Mouse (Mus musculus) limb, embryonic 14.5 days (tissue): Measurements from ENCODE around the gene Gabbr2. TPM values are rescaled to one million over a fixed set of nuclear protein-coding genes. Genes with fewer than 3 reads are reported as not detected.

ENCODE experiments used
- ATAC-seq: fragments of 200-750 bp; cut with Nextera tagmentation; 2 replicates; pipeline ENCODE4 v1.8.0; 2017; ENCODE audit warnings: low read depth, moderate number of reproducible peaks, moderate TSS enrichment; ENCODE audit not compliant: low FRiP score
- DNase-seq: peaks from one replicate; pipeline ENCODE4 v3.0.0-alpha.2; 2015; ENCODE audit warnings: low spot score
- H3K27ac ChIP-seq: fragments of 300-500 bp; sonication (generic); replicated peaks from 2 replicates; pipeline ENCODE4 v1.5.1; 2014; ENCODE audit warnings: low read depth, mild to moderate bottlenecking, low read length, moderate library complexity, mixed read lengths
- H3K27me3 ChIP-seq: fragments of 300-500 bp; sonication (generic); 2 replicates; pipeline ENCODE4 v1.6.1; 2014; ENCODE audit warnings: low read length, mixed read lengths; ENCODE audit not compliant: control insufficient read depth, insufficient read depth
- H3K36me3 ChIP-seq: fragments of 300-500 bp; sonication (generic); 2 replicates; pipeline ENCODE4 v1.6.1; 2014; ENCODE audit warnings: mild to moderate bottlenecking, low read length, moderate library complexity, mixed read lengths; ENCODE audit not compliant: control insufficient read depth, insufficient read depth
- H3K4me1 ChIP-seq: fragments of 300-500 bp; sonication (generic); 2 replicates; pipeline ENCODE4 v1.6.1; 2014; ENCODE audit warnings: antibody characterized with exemption, low read length, mixed read lengths; ENCODE audit not compliant: control insufficient read depth, insufficient read depth
- H3K4me2 ChIP-seq: fragments of 300-500 bp; sonication (generic); replicated peaks from 2 replicates; pipeline ENCODE4 v1.6.1; 2014; ENCODE audit warnings: low read depth, mild to moderate bottlenecking, low read length, moderate library complexity; ENCODE audit not compliant: severe bottlenecking
- H3K4me3 ChIP-seq: fragments of 300-500 bp; sonication (generic); replicated peaks from 2 replicates; pipeline ENCODE4 v1.5.1; 2014; ENCODE audit warnings: low read length
- H3K9ac ChIP-seq: fragments of 300-500 bp; sonication (generic); 2 replicates; pipeline ENCODE4 v1.6.1; 2014; ENCODE audit warnings: mild to moderate bottlenecking, low read depth, low read length, moderate library complexity; ENCODE audit not compliant: severe bottlenecking
- H3K9me3 ChIP-seq: fragments of 300-500 bp; sonication (generic); 2 replicates; pipeline ENCODE4 v1.6.1; 2016; ENCODE audit warnings: low read length; ENCODE audit not compliant: control insufficient read depth
- POLR2A ChIP-seq: fragments of 200-500 bp; IDR thresholded peaks from 2 replicates; pipeline ENCODE4 v1.8.0; 2012; ENCODE audit warnings: inconsistent platforms, mild to moderate bottlenecking, moderate library complexity, borderline replicate concordance; ENCODE audit not compliant: insufficient read depth, insufficient read length; ENCODE audit errors: extremely low read depth
- WGBS: fragments of 180-500 bp; shearing (Covaris S2); extraction: QIAGEN DNeasy Blood & Tissue Kit; methylation state at CpG from one replicate; pipeline ENCODE4 v1.1.7; 2014; 5-methylcytosine and 5-hydroxymethylcytosine counted together
- polyA plus RNA-seq, 2 experiments: library from polyadenylated mRNA; depleted of rRNA in 1 of 2; stranded (reverse) in 1 of 2; unstranded in 1 of 2; fragments of >200 nt; fragmentation: Nextera tagmentation in 1 of 2; extraction: Ambion mirVana in 1 of 2; gene quantifications; 2 replicates each; pipeline versions ENCODE4 v1.2.1 to v1.2.3; 2012 to 2014

The Gabbr2 gene
- polyA plus RNA-seq, 2 experiments, result 0.15 to 0.30 TPM

- no peaks in the 10 kb centered on the region for H3K9me3 ChIP-seq
- no peaks in the 10 kb centered on the region for H3K36me3 ChIP-seq
- DNase-seq (no peak), ATAC-seq (no peak)
- no peak overlapping the region for H3K4me2 ChIP-seq
- WGBS, result 72% methylated on average over 7 of the region's 7 CpGs
- no peak overlapping the region for H3K4me3 ChIP-seq
- TF ChIP-seq POLR2A, result no peak
- H3K27ac ChIP-seq, result no peak overlapping the region
- H3K4me1 ChIP-seq, result no peaks in the 10 kb centered on the region
- no peak overlapping the region for H3K9ac ChIP-seq
- H3K27me3 ChIP-seq, result no peaks in the 10 kb centered on the region
Measured at GRCm38 (mm10) chr4:46766326-46766725, 225.3 kb downstream of the Gabbr2 start.

GRCm38 (mm10) chr4:46759838-46760237, 231.8 kb downstream of the Gabbr2 start:
- H3K4me3 ChIP-seq, result no peak overlapping the region
- H3K27me3 ChIP-seq, result no peaks in the 10 kb centered on the region
- no peak for ATAC-seq
- no peaks in the 10 kb centered on the region for H3K4me1 ChIP-seq
- no peak for DNase-seq
- no peak overlapping the region for H3K4me2 ChIP-seq
- no peak overlapping the region for H3K9ac ChIP-seq
- no peak for TF ChIP-seq POLR2A
- no peaks in the 10 kb centered on the region for H3K36me3 ChIP-seq
- no peak overlapping the region for H3K27ac ChIP-seq
- 80% methylated on average over 1 of the region's 1 CpGs for WGBS
- H3K9me3 ChIP-seq, result no peaks in the 10 kb centered on the region

- TF ChIP-seq POLR2A, result no peak
- Histone ChIP-seq H3K4me3 (no peak overlapping the region), H3K4me1 (no peaks in the 10 kb centered on the region), H3K9ac (no peak overlapping the region), H3K27ac (no peak overlapping the region), H3K9me3 (no peaks in the 10 kb centered on the region), H3K4me2 (no peak overlapping the region), H3K36me3 (no peaks in the 10 kb centered on the region), H3K27me3 (no peaks in the 10 kb centered on the region)
- DNase-seq (no peak), ATAC-seq (no peak)
- 69% methylated on average over 7 of the region's 7 CpGs for WGBS
Measured at GRCm38 (mm10) chr4:46758340-46759041, 233.2 kb downstream of the Gabbr2 start.

DNA sequence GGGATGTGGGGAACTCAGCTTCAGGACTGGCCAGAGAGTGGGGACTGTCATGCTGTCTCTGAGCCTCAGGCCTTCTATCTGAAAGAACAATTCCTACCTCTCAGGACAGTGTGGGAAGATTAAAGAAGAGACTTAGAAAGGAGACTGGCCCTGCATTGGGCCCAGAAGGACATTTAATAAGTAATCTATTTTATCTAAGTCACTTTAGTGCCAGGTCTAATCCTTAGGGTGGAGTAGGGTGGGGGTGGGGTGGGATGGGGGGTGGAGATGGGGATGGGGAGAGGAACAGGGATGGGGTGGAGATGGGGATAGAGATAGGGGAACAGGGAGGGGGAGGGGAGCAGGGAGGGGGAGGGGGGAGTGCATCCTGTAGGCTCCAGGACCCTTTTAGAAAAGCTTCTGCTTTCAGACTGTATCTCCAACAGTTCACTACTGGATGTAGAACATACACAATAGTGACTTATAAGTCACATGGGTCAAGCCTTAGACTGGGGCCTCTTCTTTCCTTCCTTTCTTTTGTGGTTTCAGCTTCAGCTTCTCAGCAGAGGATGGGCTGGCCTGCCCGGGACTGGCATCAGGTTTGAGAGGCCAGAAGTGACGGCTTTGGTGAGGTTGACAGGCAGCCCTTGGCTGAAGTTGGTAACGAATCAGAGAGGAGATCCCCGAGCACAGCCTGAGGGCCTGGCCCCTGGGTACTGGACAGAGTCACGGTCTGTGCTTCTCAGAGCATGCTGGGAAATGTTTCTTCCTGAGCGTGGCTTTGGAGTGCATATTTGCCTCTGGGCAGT, 237.1 kb downstream of the Gabbr2 start:
- TF ChIP-seq POLR2A, result no peak
- ATAC-seq, result no peak
- WGBS, result 40% methylated on average over 6 of the region's 6 CpGs

DNA sequence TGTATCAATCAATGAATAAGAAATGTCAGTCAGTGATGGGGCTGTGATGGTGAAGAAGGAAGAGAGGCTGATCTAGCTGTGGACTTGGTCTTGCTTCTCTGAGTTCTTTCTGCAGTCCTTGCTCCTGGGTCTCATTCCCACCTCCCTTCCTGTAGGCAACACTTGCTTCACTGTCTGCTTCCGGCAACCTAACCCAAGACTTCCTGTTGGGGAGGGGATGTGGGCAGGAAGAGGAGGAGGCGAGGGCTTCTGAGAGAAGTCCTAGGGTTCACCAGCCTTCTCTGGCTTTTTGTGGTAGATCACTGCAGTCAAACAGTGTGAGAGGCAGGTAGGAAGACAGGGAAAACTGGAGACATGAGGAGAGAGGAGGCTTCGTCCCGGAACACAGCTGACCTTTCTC, 239.4 kb downstream of the Gabbr2 start:
- no peaks in the 10 kb centered on the region for H3K4me1 ChIP-seq
- no peak overlapping the region for H3K4me2 ChIP-seq
- no peak overlapping the region for H3K9ac ChIP-seq
- no peak overlapping the region for H3K27ac ChIP-seq
- DNase-seq (no peak), ATAC-seq (no peak)
- no peak overlapping the region for H3K4me3 ChIP-seq
- 63% methylated on average over 4 of the region's 4 CpGs for whole genome bisulfite sequencing
- no peak for TF ChIP-seq POLR2A
- H3K9me3 ChIP-seq, result no peaks in the 10 kb centered on the region
- no peaks in the 10 kb centered on the region for H3K36me3 ChIP-seq
- H3K27me3 ChIP-seq, result no peaks in the 10 kb centered on the region

More for the DNA sequence above, 237.1 kb downstream of the Gabbr2 start:
- no peaks in the 10 kb centered on the region for H3K27me3 ChIP-seq
- H3K4me3 ChIP-seq, result no peak overlapping the region
- H3K27ac ChIP-seq, result no peak overlapping the region
- DNase-seq, result no peak
- H3K4me2 ChIP-seq, result no peak overlapping the region
- H3K4me1 ChIP-seq, result no peaks in the 10 kb centered on the region
- no peaks in the 10 kb centered on the region for H3K36me3 ChIP-seq
- H3K9ac ChIP-seq, result no peak overlapping the region
- no peaks in the 10 kb centered on the region for H3K9me3 ChIP-seq
